Mouse (Mus musculus) heart, adult 11 months (tissue): ENCODE measurements around the gene Vdr.

Experiments used
- DNase-seq: peaks from one replicate; pipeline ENCODE4 v3.0.0; 2022

Vdr gene

DNA sequence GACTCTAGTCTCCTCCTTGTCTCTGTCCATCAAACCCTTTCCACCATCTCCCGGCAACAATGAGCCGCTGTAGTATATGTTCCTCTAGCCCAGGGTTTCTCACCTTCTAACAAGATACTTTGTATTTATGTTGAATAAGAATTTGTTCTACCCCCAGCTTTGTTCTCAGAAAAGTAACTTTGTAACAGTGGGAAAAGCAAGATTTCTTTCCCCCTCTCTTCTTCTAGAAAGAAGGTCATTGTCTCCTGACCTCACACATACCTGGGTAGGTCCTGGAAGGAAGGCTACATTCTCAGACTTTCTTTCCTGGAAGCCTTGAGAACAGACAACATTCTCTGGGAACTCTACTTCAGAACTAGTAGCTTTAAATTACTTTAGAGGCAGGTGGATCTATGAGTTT lies at the start of gene Vdr:
Gene Vdr, minus strand, starts transcription at position 101 of the 400 bp plus-strand sequence.
- DNase-seq, result no peak

DNA sequence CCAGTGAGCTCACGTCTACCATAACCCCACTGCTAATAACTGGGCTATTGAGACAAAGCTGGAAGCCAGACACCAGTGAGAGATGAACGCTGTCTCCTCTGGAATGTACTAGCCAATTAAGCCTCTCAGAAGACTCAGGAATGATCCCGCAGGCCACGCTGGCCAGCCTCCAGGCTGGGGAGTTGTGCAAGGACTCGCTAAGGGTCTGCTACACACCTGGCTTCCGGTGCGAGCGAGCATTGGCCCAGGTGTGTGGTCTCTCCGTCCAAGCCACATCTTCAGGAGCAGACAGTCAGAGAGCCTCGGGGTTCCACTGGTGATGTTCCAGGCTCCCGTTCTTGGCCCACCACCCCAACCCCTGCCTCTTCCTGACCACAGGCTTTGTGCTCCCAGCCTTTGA lies 46.0 kb upstream of the Vdr start:
- peak; percentile 76 for DNase-seq

DNA sequence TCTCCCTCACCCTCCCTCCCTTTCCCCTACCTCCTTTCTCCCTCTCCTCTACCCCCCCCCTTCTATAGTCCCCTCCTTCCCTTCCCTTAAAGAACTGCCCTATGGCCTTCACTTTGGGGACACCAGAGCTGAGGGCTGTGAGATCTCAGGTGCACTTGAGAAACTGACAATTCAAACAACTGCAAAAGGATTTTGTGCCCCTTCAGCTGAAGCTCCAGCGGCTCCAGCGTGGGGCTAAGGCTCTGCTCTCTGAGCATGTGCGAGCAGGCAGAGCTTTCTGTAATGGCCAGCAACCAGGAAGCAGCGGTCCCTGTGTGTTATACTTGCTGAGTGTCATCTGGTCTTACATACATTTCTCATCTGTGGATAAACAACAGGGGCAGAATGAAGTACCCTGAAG lies 45.3 kb upstream of the Vdr start:
- DNase-seq, result peak; percentile 24

DNA sequence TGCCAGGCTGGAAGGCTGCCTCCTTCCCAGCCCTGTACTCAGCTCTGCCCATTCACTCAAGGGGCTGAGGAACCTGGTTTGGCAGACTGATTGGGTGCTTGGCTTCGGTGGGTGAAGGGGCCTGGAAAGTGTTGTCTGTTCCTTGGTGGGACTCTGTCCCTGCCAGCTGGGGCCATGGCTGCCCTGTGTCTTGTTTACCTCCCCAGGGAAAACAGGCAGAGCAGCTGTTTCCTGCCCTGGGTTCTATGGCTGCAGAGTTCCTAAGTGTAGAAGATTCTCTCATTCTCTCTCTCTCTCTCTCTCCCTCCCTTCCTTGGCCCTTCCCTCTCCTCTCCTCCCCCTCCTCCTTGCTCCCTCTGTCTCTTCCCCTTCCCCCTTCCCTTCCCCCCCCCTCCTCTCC lies 44.9 kb upstream of the Vdr start:
- DNase-seq, result peak; percentile 78

DNA sequence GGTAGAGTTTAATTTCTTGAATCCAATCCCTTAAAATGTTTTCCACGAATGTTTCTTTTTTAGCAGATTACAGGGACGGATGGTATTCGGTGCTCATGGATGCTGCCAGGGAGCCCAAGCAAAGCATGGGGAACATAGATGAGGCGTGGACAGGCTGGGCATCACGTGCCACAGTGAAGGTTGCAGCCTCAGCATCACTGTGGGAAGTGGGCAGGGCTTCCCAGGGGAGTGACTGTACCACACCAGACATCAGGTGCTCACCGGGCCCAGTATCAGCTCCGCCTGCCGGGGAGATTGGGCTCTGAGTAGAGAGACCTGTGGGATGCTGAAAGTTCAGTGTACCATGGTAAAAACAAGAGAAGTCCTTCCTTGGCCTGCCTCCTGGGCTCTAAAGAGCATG lies 44.2 kb upstream of the Vdr start:
- DNase-seq, result peak; percentile 68

DNA sequence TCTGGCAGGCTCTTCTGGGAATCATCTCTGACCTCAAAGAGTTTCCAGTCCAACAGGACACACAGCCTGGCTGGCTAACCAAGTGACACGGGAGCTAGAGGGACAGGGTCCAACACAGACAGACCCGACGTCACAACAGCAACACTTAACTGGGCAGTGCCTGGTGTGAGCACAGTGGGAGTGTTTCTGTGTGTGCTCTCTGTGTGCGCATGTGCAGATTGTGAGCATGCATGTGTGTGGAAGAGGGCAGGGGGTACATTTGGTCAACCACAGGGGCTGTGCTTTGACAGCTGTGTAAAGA lies 42.4 kb upstream of the Vdr start:
- peak; percentile 74 for DNase-seq

DNA sequence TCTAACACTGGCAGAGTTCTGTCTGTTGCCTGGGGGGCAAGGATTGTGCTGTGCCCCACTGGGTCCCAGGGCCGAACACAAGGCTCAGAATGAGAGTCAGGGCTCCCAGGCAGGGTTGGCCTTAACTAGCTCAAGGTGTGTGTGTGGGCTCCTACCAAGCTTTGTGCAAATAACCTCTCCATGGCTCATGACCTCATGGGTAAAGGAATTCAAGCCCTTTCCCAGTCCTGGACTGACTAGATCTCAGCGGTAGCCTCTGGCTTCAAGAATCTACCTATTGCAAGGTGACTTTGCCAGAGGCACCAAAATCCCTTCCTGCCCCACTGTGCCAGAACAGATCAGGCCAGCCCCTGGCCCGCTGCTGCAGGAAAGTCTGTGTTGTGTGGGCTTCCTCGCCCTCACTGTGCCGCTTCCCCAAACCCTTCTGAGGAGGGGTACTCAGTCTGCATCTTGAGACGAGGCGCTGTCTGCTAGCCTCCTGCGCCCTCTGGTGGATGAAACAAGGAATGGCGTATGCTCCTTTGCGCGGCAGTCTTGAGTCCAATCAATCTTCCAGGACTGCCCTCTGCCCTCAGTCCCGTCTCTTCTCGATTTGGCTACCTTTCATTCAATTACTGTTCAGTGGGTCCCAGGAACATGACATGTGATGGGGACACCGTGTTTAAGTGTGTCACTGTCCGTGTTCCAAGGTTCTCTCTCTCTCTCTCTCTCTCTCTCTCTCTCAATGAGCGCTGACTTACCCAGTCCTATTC lies 41.9 kb upstream of the Vdr start:
- DNase-seq, result peak; percentile 91

DNA sequence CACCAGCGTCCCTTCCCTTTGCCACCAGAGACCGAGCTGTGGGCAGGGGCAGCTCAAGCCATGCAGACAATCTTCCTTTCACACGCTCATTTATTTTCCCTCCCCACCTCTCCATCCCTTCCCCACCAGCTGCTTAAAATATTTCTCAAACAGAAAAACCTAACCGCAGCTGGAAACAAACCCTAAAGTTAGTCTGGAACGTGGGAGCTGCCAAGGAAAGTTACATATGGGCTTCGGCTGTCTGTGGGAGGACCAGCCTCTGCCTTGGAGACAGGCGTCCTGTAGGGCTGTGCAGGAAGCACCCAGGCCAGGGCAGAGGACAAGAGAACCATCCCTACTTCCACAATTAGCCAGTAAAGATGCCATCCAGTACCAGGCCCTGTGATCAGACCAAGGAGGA lies 39.8 kb upstream of the Vdr start:
- peak; percentile 45 for DNase-seq

DNA sequence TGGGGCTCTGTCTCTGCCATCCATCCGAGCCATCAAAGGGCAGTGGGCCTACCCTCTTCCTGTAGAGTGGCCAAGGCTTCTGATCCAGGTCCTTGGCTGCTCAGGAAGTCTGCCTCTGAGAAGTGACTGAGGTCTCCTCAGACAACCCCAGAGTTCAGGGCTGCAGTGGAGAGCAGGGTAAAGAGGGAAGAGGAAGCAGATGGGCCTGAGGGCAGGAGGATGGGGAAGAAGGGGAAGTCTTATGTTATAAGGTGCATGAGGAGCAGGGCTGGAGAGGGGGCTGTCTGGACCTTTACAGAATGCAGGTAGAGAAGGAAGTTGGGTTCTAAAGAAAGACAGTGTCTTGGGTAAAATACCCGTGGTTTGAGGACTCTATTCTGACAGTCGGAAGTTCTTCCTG lies 39.3 kb upstream of the Vdr start:
- peak; percentile 68 for DNase-seq

DNA sequence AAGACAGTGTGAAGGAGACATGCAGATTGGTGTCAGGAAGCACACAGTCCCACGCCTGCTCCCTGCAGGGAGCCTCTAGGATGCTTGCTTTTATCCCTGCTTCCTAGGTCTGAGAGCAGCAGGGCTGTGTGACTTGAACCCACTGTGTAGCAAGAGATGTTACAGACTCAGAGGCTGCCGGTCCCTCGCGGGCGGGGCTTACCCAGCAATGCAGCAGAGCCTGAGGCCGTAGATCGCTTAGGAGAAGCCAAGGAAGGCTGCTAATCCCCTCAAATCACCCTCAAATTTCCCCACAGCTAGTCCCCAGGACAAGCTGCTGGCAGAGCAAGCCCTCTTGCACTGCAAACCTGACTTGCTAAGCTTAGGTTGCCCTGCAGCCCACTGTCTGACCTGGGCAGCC lies 38.3 kb upstream of the Vdr start:
- no peak for DNase-seq

DNA sequence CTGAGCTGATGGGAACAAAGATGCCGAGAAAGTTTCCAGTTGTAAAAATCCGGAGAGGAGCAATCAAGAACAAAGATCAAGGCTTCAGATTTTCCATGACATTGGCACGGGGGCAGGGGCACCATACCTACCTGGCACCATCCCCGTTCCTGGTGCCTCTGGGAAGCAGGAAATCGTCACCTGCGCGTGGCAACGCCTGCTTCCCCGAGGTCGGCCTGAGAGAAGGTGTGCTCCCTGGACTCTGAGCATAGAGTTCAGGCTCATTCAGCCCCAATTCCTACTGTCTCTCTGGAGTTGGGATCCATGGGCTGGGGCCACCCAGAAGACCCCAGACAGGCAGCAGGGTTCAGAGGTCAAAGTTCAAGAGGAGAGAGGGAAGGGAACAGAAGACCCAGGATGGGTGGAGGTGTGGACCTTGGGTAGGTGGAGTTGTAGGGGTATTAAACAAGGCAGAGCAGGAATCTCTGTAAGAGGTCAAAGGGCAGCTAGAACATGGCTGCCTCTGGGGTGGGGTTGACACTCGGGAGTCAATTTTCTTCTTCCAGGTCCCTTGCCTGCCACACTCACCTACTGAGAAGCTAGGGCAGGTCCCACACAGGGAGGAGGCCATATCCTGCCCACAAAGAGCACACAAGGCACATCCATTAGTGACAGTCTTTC lies 35.4 kb upstream of the Vdr start:
- peak; percentile 69 for DNase-seq

DNA sequence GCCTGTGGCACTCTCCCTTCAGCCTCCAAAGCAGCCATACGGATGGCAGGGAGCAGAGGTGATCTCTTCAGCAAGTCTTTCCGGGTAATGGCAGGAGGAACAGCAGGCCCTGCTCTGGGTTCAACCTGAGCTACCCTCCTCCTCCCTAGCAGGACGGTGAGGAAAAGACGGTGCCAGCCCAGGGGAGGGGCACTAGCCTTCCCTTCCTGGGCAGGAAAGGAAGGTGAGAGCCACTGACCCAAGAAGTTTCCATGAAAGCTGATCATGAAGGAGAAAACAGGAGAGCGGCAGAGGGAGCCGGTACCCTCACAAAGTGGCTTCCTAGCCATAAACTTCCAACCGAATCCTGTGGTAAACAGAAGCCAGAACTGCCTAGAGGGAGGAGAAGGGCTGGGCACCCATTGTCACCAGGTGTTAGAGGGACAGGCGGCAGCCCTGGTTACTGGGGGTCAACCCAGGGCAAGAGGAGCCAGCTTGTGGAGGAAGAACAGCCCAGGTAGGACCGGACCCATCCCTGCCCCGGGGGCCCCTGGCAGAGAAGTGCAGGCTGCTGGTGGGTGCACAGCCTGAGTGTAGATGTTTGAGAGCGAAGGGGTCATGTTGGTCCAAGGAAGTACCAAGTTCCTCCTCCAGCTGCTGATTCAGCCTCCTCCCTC lies 34.6 kb upstream of the Vdr start:
- DNase-seq, result peak; percentile 76

DNA sequence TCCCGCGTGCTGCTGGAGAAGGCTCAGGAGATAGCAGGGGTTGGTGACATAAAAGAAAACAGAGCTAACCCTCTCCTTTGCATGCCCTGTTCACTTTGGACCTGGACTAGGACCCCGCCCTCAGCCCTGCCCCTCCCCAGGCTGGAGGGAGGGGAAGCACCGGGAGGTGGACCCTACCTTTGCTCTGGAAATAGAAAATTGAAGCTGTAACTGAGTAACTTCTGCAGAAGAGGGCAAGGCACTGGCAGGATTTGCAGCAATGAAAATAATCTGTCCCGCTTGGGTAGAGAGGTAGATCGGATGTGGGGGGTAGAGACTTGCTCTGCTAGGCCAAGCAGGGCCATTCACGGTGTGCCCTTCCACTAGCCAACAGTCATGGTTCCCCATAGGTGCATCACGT lies 32.9 kb upstream of the Vdr start:
- peak; percentile 62 for DNase-seq

DNA sequence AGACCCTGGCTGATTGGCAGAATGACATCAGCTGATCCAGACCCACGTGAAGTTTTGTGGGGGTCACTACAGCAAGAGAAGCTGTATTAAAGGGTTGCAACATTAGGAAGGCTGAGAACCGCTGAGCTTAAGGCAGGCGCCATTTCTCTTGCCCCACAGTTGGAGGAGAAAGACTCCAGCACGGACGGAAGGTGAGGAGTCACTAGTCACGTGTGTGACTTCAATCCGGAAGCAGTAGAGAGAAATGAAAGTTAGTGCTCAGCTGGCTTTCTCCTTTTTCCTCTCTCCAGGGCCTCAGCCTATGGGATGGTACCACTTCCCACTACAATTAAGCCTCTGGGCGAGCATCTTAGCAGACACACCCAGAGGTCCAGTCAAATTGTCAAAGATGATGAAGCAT lies 32.1 kb upstream of the Vdr start:
- peak; percentile 68 for DNase-seq

DNA sequence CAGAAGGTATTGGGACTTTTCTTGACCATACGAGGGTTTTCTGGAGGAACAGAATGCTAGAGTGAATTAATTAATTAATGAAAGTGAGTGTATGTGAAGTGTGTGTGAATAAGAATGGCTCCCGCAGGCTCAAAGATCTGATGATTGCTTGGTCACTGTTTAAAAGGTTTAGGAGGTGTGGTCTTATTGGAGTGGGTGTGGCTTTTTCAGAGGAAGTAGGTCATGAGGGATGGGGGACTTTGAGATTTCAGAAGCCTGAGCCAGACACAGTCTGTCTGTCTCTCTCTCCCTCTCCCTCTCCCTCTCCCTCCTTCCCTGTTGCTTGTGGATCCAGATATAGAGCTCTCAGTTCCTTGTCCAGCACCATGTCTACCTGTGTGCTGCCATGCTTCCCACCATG lies 30.9 kb upstream of the Vdr start:
- DNase-seq, result peak; percentile 62

DNA sequence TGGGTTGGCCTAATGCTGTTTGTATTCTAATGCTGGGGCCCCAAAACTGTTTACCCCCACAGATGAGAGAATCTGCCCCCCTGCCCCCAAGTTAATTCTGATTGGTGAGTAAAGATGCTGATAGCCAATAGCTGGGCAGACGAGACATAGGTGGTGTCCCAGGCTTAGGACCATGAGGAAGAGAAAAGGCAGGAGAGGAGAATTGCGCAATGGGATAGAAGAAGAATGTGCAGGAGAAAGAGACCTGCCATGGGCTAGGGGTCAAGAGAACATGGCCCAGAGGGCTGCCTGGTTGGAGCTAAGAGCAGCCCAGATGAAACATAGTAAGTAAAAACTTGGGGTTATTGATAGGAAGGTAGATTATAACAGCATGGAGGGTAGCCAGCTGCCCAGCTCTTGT lies 29.7 kb upstream of the Vdr start:
- DNase-seq, result peak; percentile 27

DNA sequence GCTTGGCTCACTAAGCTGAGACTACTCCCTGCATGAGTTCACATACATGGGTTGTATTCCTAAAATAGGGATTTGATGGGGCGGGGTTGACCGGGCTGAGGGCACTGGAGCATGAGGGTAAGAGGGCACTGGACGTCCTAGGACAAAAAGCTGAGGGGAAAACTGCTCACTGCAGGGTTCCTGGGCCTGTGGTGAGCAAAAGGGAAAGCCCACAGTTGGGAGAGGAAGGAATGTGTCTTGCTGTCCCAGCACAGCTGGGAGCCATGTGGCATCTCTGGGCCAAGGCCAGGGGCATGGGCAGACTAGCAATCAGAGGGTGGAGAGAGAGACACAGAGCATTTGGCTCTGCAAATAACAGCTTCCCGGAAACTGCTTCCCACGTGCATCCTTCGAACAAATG lies 28.1 kb upstream of the Vdr start:
- peak; percentile 77 for DNase-seq

DNA sequence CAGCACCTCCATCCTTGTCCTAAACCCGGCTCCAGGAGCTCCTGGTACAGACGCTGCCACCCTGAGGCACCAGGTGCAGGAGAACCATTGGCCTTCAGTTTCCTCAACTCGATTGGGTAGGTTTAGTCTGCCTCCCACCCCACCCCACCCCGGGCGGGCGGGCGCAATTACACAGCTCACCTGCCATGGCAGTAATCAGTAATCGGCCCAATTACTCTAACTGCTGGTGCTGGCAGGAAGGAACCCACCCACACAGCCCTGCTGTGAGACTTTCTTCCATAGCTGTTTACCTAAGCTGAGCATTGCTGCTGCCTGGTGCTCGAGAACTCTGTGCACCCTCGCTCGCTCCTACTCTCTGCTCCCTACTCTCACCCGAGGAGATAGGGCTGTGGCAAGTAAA lies 22.0 kb upstream of the Vdr start:
- no peak for DNase-seq

DNA sequence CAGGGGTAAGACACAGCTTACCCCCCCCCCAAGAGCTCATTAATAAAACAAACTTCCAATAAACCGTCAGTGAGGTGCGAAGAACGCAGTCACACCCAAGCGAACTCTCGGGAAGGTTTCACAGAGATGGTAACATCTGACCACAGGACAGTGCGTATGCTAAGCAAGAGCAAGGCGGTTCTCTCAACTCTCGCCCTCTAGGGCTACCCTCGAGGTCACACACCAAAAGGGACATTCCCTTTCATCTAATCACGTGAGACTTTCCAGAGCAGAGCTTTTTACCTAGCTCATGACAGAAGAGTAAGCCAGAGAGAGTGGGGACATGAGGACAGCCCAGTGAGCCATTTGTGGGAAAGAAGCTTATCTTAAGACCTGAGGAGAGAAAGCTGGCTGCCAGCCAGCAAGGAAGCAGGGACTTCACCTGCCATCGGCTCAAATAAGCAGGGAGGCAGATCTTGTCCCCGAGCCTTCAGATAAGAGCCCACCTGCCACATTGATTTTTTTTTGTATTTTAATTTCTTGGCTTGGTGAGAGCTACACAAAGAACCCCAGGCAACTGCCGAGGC lies 18.9 kb upstream of the Vdr start:
- DNase-seq, result no peak

DNA sequence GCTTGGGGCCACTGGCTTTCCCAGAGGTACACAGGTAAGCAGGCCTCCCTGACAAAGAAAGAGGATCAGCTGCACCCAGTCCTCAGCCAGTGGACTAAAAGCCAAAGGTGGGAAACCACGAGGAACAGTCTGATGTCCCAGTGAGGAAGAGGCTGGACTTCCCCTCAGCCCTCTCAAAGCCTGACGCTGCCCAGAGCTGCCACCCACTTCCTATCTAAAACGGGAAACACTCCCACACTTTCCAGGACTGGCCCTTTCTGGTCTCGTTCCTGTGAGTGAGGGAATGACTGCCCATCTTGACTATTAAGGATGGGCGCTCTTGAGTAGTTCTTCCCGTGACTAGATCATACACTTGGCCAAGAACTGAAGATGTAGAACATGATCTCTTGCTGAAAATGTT lies 17.4 kb upstream of the Vdr start:
- DNase-seq, result no peak

DNA sequence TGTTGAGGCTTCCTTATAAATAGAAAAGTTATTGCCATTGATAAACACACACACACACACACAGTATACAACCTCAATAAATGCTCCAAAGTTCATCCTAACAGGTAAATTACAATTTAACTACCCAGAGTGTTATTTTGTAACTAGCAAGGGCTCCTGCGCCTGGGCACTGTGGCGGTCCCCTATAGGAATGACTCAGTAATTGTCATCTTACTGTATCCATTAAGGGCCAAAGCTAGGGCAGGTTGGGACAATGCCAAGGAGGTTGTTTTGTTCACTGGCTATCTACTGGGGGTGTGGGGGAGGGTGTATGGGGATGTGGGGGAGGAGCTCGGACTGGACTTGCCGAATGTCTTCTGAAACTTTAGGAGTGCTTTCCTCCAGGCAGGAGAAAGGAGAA lies 16.6 kb upstream of the Vdr start:
- DNase-seq, result no peak

DNA sequence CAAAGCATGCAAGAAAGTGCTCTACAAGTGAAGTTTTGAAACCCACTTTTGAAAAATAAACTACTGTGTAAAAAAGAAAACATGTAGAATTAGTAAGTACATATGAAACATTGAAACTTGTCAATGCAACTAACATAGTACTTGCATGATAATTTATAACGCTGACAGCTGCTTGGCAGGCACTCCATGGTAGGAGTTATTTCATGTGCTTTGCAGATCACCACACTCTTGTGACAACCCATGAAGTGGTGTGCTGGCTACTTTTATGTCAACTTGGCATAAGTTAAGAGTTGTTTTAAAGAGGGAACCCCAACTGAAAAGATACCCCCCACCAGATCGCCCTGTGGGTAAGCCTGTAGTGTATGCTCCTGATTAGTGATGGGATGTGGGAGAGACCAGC lies 12.0 kb upstream of the Vdr start:
- DNase-seq, result no peak

DNA sequence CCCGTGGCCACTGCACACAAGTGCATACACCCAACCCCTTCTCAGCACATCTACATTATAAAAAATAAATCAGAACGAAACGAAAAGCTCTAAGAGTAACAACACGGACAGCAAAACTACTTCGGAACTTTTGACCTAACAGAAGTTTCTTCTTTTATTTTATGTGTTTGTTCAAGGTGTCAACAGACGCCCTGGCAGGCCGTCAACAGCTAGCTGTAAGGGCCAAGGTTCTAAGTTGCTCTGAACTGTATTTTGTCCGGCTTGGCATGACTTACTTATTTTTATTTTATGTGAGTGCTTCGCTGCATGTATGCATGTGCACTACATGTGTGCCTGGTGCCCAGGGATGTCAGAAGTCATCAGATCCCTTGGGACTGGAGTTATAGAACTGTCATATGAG lies 11.4 kb upstream of the Vdr start:
- no peak for DNase-seq

DNA sequence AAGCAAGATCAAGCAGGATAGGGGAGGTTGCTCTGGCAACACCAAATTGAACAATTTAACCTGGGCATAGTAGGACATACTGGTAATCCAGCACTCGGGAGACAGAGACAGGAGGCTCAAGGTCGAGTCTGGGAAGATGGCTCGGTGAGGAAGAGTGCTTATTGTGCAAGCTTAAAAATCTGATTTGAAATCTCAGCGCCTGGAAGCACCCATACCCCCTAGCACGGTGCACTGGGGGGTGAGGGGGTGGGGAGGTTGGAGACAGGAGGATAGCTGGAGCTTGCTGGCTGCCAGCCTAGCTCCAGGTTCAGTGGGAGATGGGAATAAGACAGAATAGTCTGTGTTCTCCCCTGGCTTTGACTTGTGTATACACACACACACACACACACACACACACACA lies 9.9 kb upstream of the Vdr start:
- no peak for DNase-seq
